Mouse (Mus musculus) limb, embryonic 15.5 days (tissue): ENCODE measurements around the gene Marcksl1. TPM values are rescaled to one million over a fixed set of nuclear protein-coding genes. Genes with fewer than 3 reads are reported as not detected.

Experiments
- ATAC-seq: fragments of 200-750 bp; cut with Nextera tagmentation; 2 replicates; pipeline ENCODE4 v1.8.0; 2017; ENCODE audit warnings: low read depth, moderate TSS enrichment; ENCODE audit not compliant: insufficient number of reproducible peaks, low FRiP score, low TSS enrichment
- H3K27ac ChIP-seq: fragments of 300-500 bp; sonication (generic); 2 replicates; pipeline ENCODE4 v1.5.1; 2015; ENCODE audit warnings: moderate library complexity, mild to moderate bottlenecking, inconsistent platforms
- H3K27me3 ChIP-seq: fragments of 300-500 bp; sonication (generic); 2 replicates; pipeline ENCODE4 v1.6.1; 2015; ENCODE audit warnings: inconsistent platforms
- H3K36me3 ChIP-seq: fragments of 300-500 bp; sonication (generic); 2 replicates; pipeline ENCODE4 v1.6.1; 2015; ENCODE audit warnings: inconsistent platforms
- H3K4me1 ChIP-seq: fragments of 300-500 bp; sonication (generic); 2 replicates; pipeline ENCODE4 v1.6.1; 2015; ENCODE audit warnings: inconsistent platforms
- H3K4me2 ChIP-seq: fragments of 300-500 bp; sonication (generic); 2 replicates; pipeline ENCODE4 v1.6.1; 2015; ENCODE audit warnings: mild to moderate bottlenecking, inconsistent platforms
- H3K4me3 ChIP-seq: fragments of 300-500 bp; sonication (generic); 2 replicates; pipeline ENCODE4 v1.5.1; 2015; ENCODE audit warnings: mild to moderate bottlenecking, inconsistent platforms
- H3K9ac ChIP-seq: fragments of 300-500 bp; sonication (generic); 2 replicates; pipeline ENCODE4 v1.6.1; 2015; ENCODE audit warnings: inconsistent platforms
- H3K9me3 ChIP-seq: fragments of 300-500 bp; sonication (generic); 2 replicates; pipeline ENCODE4 v1.6.1; 2016; ENCODE audit warnings: inconsistent platforms
- WGBS: fragments of 180-500 bp; shearing (Covaris S2); methylation state at CpG from one replicate; pipeline ENCODE4 v1.1.7; 2015; 5-methylcytosine and 5-hydroxymethylcytosine counted together
- polyA plus RNA-seq: library from polyadenylated mRNA; unstranded; fragments of >200 nt; fragmentation: Nextera tagmentation; extraction: Ambion mirVana; gene quantifications from 2 replicates; pipeline ENCODE4 v1.2.1, GENCODE M21; 2015

Gene Marcksl1
- 445 and 538 TPM in 2 replicates for polyA plus RNA-seq

DNA sequence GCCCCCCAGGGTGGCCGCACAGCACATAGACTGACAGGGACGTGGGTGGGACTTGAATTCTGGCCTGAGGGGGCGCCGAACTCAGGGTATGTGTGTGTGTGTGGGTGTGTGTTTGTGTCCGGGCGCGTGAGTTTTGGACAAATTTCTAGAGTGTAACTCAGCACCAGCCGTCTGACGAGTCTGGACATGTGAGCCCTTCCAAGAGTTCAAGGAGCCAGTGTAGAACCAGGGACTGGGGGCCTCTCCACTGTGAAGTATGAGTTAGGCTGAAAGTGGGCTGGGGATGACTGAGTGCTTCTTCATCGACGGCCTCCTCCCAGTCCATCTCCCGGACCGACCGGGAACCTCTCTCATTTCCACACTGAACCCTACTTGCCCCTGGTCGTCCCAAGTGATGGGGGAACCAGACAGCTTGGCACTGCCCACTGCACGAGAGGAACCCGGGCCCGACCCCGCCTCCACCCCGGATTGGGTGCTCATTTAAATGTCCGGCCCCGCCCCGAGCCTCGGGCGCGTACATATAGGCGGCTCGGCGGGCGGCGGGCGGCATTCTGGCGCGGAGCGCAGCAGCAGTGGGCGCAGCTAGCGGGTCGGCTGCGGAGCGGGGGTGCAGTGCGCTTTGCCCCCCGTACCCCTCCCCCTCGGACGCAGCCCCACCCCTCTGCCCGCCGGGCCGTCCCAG is at the start of gene Marcksl1:
Marcksl1 (plus strand) TSS at position 496 of the 682 bp plus-strand sequence.
- peak within 1 kb of the TSS; percentile 72 for H3K4me2 ChIP-seq
- H3K36me3 ChIP-seq, result peaks cover 17% of the 10 kb centered on the region
- peak; percentile 87 for ATAC-seq
- peak within 1 kb of the TSS; percentile 95 for H3K27ac ChIP-seq
- H3K4me1 ChIP-seq, result peaks cover 33% of the 10 kb centered on the region
- H3K9me3 ChIP-seq, result no peaks in the 10 kb centered on the region
- H3K4me3 ChIP-seq, result peak within 1 kb of the TSS; percentile 96
- peak within 1 kb of the TSS; percentile 99 for H3K9ac ChIP-seq
- H3K27me3 ChIP-seq, result no peaks in the 10 kb centered on the region
- WGBS, result 5% methylated on average over 47 of the region's 47 CpGs

DNA sequence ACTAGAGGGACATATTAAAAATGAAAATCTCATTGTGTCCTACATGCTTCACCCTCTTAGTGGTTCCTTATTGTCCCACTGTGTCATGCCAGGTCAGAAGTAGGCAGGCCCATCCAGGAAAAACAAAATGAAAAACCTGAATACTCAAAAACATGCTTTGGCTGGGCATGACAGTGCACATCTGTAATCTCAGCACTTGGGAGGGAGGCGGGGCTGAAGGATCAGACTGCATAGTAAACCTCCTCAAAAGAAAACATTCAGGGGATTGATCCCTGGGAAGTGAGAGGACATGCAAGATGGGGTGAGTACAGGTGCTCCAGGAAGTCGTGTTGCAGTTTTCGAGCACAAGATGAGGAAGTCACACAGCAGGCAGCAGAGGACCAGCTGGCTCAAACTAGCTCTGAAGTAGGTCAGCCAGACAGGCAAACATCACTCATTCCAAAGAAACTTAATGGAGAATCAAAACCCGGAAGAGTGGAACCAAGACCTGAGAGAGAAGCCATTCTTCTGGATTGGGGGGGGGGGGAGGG is 49.0 kb upstream of the Marcksl1 start:
- Histone ChIP-seq H3K4me2 (no peak overlapping the region), H3K27ac (no peak overlapping the region), H3K4me1 (peaks cover 14% of the 10 kb centered on the region), H3K9ac (no peak overlapping the region), H3K36me3 (peaks cover 49% of the 10 kb centered on the region), H3K27me3 (no peaks in the 10 kb centered on the region), H3K4me3 (no peak overlapping the region), H3K9me3 (no peaks in the 10 kb centered on the region)
- WGBS, result 84% methylated on average over 4 of the region's 4 CpGs
- ATAC-seq, result no peak

DNA sequence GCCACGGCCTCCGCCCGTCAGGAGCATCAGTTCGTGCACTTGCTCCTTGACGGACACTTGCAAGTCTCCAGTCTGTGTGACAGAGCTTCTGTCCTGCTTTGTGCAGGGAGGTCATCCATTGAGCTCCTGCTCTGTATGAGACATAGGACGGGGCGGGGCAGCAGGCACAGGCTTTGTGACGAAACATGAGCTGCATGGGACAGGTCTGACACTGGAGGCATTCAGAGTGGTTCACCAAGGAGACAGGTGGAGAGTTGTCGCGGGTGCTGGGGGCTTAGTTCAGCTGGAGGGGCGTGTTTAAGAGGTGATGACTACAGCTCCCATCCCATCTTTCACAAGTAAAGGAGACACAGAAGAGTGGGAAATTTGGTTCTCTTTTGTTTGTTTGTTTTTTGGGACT is 37.3 kb upstream of the Marcksl1 start:
- Histone ChIP-seq H3K4me1 (no peaks in the 10 kb centered on the region), H3K27me3 (no peaks in the 10 kb centered on the region), H3K36me3 (peaks cover 88% of the 10 kb centered on the region), H3K4me3 (no peak overlapping the region), H3K4me2 (no peak overlapping the region), H3K9me3 (no peaks in the 10 kb centered on the region), H3K9ac (no peak overlapping the region), H3K27ac (no peak overlapping the region)
- 89% methylated on average over 11 of the region's 11 CpGs for WGBS
- ATAC-seq, result no peak

DNA sequence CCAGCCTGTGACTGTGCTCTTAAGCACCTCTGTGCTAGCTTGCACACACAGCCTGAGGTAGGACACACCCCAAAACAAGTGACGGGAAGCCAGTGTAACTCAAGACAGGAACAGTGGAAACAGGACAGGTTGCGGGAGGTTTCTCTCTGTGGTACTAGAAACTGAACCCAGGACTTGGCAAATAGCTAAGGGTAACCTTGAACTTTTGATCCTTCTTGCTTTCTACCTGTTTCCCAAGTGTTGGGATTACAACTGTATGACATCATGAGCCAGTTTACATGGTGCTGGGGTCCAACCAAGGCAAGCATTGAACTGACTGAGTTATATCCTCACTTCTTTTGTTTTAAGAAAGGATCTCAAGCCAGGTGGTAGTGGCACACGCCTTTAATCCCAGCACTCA is 33.5 kb upstream of the Marcksl1 start:
- no peak overlapping the region for H3K4me3 ChIP-seq
- peaks cover 89% of the 10 kb centered on the region for H3K36me3 ChIP-seq
- H3K27ac ChIP-seq, result no peak overlapping the region
- H3K4me1 ChIP-seq, result no peaks in the 10 kb centered on the region
- H3K9ac ChIP-seq, result no peak overlapping the region
- ATAC-seq, result no peak
- WGBS, result 87% methylated on average over 3 of the region's 3 CpGs
- no peaks in the 10 kb centered on the region for H3K27me3 ChIP-seq
- H3K9me3 ChIP-seq, result no peaks in the 10 kb centered on the region
- no peak overlapping the region for H3K4me2 ChIP-seq

DNA sequence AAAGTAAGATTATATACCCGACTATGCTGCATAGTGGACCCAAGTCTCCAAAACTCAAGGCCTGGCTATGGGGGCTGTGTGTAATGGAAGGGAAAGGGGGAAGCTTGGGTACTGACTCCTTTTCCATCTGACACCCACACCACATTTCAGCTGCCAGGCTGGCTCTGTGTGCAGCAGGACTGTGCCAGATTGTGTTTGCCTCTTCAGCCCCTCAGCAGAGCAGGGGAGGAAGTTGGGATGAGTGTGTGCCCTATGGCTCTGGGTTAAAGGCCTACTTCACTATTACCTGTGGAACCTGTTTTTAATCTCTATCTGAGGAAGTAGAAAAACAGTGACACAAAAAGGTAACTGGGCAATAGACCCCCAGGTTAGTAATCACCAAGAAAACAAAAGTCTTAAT is 32.3 kb upstream of the Marcksl1 start:
- Histone ChIP-seq H3K9me3 (no peaks in the 10 kb centered on the region), H3K27ac (no peak overlapping the region), H3K36me3 (peaks cover 92% of the 10 kb centered on the region), H3K27me3 (no peaks in the 10 kb centered on the region), H3K4me1 (no peaks in the 10 kb centered on the region), H3K9ac (no peak overlapping the region), H3K4me2 (no peak overlapping the region), H3K4me3 (no peak overlapping the region)
- 93% methylated on average over 1 of the region's 1 CpGs for WGBS
- ATAC-seq, result no peak

DNA sequence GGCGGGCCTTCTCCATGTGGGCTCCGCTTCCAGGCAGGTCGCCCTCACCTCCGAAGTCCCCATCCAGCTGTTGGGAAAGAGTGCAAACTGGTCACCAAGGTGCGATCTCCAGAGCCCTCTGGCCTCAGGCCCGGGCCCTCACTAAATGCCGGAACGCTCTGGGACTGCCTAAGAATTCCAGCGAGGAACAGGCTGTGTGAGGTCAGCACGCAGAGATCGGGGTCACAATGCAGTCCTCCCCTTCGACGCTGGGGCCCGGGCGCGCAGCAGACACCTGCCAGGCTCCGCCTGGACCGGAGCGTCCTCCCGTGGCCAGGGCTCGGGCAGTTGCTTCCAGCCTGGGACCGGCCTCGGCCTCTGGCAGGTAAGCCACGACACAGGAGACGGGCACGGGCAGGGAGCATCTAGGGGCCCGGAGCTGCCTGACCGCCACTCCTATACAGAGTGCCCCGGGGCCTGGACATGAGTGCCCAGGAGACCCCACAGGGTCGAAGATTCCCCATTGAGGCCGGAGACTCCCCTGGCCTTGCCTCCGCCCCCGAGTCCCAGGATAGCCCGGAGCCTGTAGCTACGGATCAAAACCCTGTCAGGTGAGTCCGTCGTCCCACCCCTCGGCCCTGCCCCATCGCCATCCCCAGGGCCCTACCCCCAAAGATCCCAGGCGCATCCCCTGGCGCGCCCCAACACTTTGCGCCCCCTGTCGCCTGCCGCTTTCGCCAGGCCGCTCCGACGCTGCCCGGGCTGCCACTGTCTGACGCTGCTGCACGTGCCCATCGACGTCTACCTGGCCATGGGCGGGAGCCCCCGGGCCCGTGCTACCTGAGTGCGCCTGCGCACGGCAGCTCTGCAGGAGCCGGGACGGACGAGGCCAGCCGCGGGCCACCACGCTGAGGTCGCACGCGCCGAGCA is 22.2 kb upstream of the Marcksl1 start, which contains the start of the genes Tssk3 and Fam229a:
Tssk3 (minus strand) TSS at position 51 of the 909 bp plus-strand sequence.
Fam229a (plus strand) TSS at position 219 of the 909 bp plus-strand sequence.
- Histone ChIP-seq H3K4me3 (peak within 1 kb of the TSS; percentile 33), H3K36me3 (peaks cover 33% of the 10 kb centered on the region), H3K4me2 (peak within 1 kb of the TSS; percentile 77), H3K9me3 (no peaks in the 10 kb centered on the region), H3K4me1 (peaks cover 24% of the 10 kb centered on the region), H3K27me3 (peaks cover 30% of the 10 kb centered on the region), H3K9ac (peak within 1 kb of the TSS; percentile 28; the same call in 1 of the 2 replicates), H3K27ac (no peak within 1 kb of the TSS)
- WGBS, result 4% methylated on average over 70 of the region's 70 CpGs
- peak; percentile 68; the same call in 1 of the 2 replicates for ATAC-seq

DNA sequence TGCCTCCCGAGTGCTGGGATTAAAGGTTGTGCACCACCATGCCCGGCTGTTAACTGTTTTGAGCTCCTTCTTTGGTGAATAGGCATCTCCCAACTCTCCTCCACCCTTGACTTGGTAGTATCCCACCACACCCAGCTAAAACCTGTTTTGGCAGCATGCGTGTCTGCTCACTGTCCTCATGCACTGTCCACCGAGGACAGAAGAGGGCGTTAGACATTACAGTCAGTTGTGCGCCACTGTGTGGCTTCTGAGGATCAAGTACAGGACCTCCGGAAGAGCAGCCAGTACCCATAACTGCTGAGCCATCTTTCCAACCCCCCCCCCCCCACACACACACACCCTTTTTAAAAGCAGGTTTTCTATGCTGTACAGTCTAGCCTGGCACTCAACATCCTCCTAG is 18.7 kb upstream of the Marcksl1 start:
- Histone ChIP-seq H3K4me2 (no peak overlapping the region), H3K4me3 (no peak overlapping the region), H3K9me3 (no peaks in the 10 kb centered on the region), H3K27ac (no peak overlapping the region), H3K36me3 (peaks cover 1% of the 10 kb centered on the region; the same call in 1 of the 2 replicates), H3K9ac (no peak overlapping the region), H3K4me1 (peaks cover 32% of the 10 kb centered on the region), H3K27me3 (peaks cover 29% of the 10 kb centered on the region)
- 67% methylated on average over 7 of the region's 7 CpGs for WGBS
- ATAC-seq, result no peak

DNA sequence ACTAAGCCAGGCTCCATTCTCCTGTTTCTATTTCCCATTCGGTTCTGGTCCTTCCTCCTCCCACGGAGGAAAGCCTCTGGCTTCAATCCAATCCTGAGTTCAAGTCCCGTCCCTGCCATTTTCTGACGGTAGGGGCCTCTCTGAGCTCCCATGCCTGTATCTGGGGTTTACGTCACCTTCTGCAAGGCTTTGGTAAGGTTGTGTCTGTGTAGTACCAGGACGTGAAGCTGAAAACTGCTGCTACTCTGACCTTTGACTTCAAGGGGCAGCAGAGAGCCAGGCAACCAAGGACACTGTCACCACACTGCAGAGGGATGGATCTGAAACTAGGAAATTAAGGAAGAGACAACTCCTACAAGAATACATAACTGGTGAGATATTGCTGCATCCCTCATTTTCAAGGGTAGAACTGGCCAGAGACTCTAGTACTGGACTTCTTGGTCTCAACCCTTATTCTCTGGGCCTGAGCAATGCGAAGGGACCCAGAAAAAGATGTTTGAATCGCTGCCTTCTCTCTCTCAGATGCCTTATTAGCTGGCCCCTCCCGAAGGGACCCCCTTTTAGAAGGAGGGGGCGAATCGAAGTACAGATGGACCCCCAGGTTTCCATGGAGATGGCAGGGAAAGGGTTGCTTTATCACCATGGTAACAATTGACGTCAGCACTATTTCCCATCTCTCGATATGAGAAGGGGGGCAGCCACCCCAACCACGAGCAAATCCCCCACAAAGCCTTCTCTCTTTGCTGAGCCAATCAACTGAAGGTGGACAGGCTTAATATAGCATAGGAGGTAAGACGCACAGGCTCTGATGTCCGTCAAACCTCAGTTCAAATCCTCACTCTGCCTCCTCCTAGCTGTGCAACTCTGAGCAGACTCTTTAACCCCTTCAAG is 17.5 kb upstream of the Marcksl1 start:
- no peak for ATAC-seq
- WGBS, result 32% methylated on average over 16 of the region's 16 CpGs
- 0 out of 2 replicates have a peak overlapping the region, but pooled peaks have one; percentile 27 for H3K27ac ChIP-seq
- peaks cover 19% of the 10 kb centered on the region for H3K27me3 ChIP-seq
- H3K4me2 ChIP-seq, result no peak overlapping the region
- no peaks in the 10 kb centered on the region for H3K9me3 ChIP-seq
- peaks cover 30% of the 10 kb centered on the region for H3K4me1 ChIP-seq
- no peak overlapping the region for H3K9ac ChIP-seq
- no peak overlapping the region for H3K4me3 ChIP-seq
- no peaks in the 10 kb centered on the region for H3K36me3 ChIP-seq

DNA sequence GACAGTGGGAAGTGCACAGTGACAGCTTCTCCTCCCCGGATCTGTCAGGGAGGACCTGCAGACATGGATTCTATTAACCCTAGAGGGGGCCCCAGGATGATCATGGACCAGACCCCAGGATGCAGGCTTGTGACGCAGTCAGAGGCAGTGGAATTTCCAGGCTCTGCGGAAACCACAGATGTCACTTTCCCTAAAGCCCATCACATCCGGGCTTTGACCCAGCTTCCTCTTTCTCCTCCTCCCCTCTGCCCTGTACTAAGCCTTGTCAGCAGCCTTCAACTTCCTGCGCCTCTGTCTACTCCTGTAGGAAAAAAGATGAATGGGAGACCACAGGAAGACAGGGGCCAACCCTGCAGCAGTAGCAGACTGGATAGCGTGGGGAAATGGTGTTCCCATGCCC is 16.8 kb upstream of the Marcksl1 start:
- H3K4me2 ChIP-seq, result no peak overlapping the region
- 31% methylated on average over 6 of the region's 6 CpGs for WGBS
- ATAC-seq, result no peak

DNA sequence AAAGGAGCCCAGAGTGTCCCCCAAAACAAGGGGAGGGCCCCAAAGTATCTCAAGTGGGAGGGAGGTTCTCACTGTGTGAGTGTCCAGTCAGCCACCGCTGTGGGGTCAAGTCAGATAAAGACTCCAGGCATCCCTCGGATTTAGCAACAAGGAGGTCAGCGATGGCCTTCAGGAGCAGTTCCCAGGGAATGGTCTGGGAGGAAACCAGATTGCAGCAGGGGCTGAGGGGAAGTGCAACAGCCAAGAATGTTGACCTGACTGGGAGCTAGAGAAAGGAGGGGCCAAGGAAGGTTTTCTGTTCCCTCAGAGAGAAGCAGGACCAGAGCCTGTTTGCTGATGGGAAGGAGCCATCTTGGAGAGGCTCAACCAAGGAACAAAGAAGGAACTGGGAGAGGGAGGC is 14.4 kb upstream of the Marcksl1 start:
- no peak for ATAC-seq
- Histone ChIP-seq H3K36me3 (no peaks in the 10 kb centered on the region), H3K27ac (no peak overlapping the region), H3K4me2 (no peak overlapping the region), H3K4me3 (no peak overlapping the region), H3K9ac (no peak overlapping the region), H3K4me1 (peaks cover 33% of the 10 kb centered on the region), H3K9me3 (no peaks in the 10 kb centered on the region), H3K27me3 (no peaks in the 10 kb centered on the region)
- WGBS, result 77% methylated on average over 3 of the region's 3 CpGs

More for the DNA sequence above, 16.8 kb upstream of the Marcksl1 start:
- Histone ChIP-seq H3K4me1 (peaks cover 26% of the 10 kb centered on the region), H3K4me3 (no peak overlapping the region), H3K27ac (peak overlapping the region; percentile 28; the same call in 1 of the 2 replicates), H3K27me3 (peaks cover 12% of the 10 kb centered on the region), H3K36me3 (no peaks in the 10 kb centered on the region), H3K9me3 (no peaks in the 10 kb centered on the region), H3K9ac (no peak overlapping the region)

DNA sequence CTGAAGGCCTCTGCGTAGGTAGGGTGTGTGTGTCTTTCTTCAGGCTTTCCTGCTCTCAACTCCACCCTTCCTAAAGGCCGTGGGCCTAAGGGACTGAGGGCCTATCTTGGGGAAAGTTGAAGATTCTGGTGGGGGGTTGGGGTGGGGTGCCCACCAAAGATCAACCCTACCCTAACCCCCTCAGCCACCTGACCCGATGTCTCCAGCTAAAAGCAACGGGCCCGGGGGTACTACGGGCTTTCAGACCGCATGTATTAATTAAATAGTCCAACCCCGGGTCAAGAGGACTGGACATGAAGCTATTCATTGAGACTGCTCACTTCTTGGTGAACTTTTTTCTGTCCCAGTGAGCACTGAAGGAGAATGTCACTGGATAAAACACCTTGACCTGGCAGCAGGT is 13.4 kb upstream of the Marcksl1 start:
- 76% methylated on average over 8 of the region's 8 CpGs for WGBS
- Histone ChIP-seq H3K9me3 (no peaks in the 10 kb centered on the region), H3K27ac (peak overlapping the region; percentile 91), H3K4me3 (peak overlapping the region; percentile 62), H3K36me3 (no peaks in the 10 kb centered on the region), H3K27me3 (no peaks in the 10 kb centered on the region), H3K4me2 (peak overlapping the region; percentile 74), H3K4me1 (peaks cover 33% of the 10 kb centered on the region), H3K9ac (no peak overlapping the region)
- no peak for ATAC-seq
